Mouse (Mus musculus) embryonic facial prominence, embryonic 10.5 days (tissue): ENCODE measurements around the gene Cstf1. TPM values are rescaled to one million over a fixed set of nuclear protein-coding genes. Genes with fewer than 3 reads are reported as not detected.

Experiments used
- DNase-seq: peaks from one replicate; pipeline ENCODE4 v3.0.0-alpha.2; 2017; ENCODE audit warnings: low spot score
- H3K27ac ChIP-seq: fragments of 300-500 bp; sonication (generic); replicated peaks from 2 replicates; pipeline ENCODE4 v1.5.1; 2016; ENCODE audit warnings: mild to moderate bottlenecking
- H3K27me3 ChIP-seq: fragments of 300-500 bp; sonication (generic); replicated peaks from 2 replicates; pipeline ENCODE4 v1.6.1; 2016; ENCODE audit warnings: low read depth, mild to moderate bottlenecking; ENCODE audit not compliant: poor library complexity, severe bottlenecking
- H3K36me3 ChIP-seq: fragments of 300-500 bp; sonication (generic); replicated peaks from 2 replicates; pipeline ENCODE4 v1.6.1; 2016; ENCODE audit warnings: mild to moderate bottlenecking, moderate library complexity
- H3K4me1 ChIP-seq: fragments of 300-500 bp; sonication (generic); 2 replicates; pipeline ENCODE4 v1.6.1; 2016
- H3K4me3 ChIP-seq: fragments of 300-500 bp; sonication (generic); 2 replicates; pipeline ENCODE4 v1.5.1; 2016; ENCODE audit warnings: mild to moderate bottlenecking, moderate library complexity
- H3K9me3 ChIP-seq: fragments of 300-500 bp; sonication (generic); 2 replicates; pipeline ENCODE4 v1.6.1; 2016; ENCODE audit warnings: mild to moderate bottlenecking
- WGBS: fragments of 180-500 bp; shearing (Covaris S2); methylation state at CpG from one replicate; pipeline ENCODE4 v1.1.7; 2016; 5-methylcytosine and 5-hydroxymethylcytosine counted together
- polyA plus RNA-seq: library from polyadenylated mRNA; unstranded; fragments of >200 nt; fragmentation: Nextera tagmentation; extraction: Ambion mirVana; gene quantifications from 2 replicates; pipeline ENCODE4 v1.2.1, GENCODE M21; 2016

Cstf1 gene
- 57.9 and 59.1 TPM in 2 replicates for polyA plus RNA-seq

GRCm38 (mm10) chr2:172370411-172371223 is at the start of gene Cstf1, which contains the start of gene Aurka:
TSS of gene Cstf1 (plus strand) at chr2:172370681.
TSS of gene Aurka (minus strand) at chr2:172370535.
- Histone ChIP-seq H3K4me1 (peaks cover 41% of the 10 kb centered on the region), H3K27me3 (no peaks in the 10 kb centered on the region), H3K9me3 (no peaks in the 10 kb centered on the region), H3K36me3 (peaks cover 66% of the 10 kb centered on the region), H3K4me3 (peak within 1 kb of the TSS; percentile 87), H3K27ac (peak within 1 kb of the TSS; percentile 98)
- peak; percentile 95 for DNase-seq
- WGBS, result under 1% methylated on average over 66 of the region's 66 CpGs

- Histone ChIP-seq H3K27me3 (no peaks in the 10 kb centered on the region), H3K9me3 (no peaks in the 10 kb centered on the region), H3K36me3 (no peaks in the 10 kb centered on the region), H3K4me3 (no peak overlapping the region), H3K4me1 (no peaks in the 10 kb centered on the region), H3K27ac (no peak overlapping the region)
- WGBS, result 19% methylated on average over 9 of the region's 9 CpGs
- peak; percentile 87 for DNase-seq
These were observed 49.6 kb upstream of the Cstf1 start for GRCm38 (mm10) chr2:172320878-172321277.

- Histone ChIP-seq H3K36me3 (no peaks in the 10 kb centered on the region), H3K27ac (no peak overlapping the region), H3K27me3 (peaks cover 32% of the 10 kb centered on the region), H3K4me1 (peaks cover 3% of the 10 kb centered on the region; the same call in 1 of the 2 replicates), H3K9me3 (no peaks in the 10 kb centered on the region), H3K4me3 (no peak overlapping the region)
- WGBS, result 54% methylated on average over 8 of the region's 8 CpGs
- DNase-seq, result no peak
These were observed 42.2 kb upstream of the Cstf1 start for GRCm38 (mm10) chr2:172328248-172328647.

- peaks cover 8% of the 10 kb centered on the region for H3K4me1 ChIP-seq
- no peaks in the 10 kb centered on the region for H3K36me3 ChIP-seq
- 8% methylated on average over 13 of the region's 13 CpGs for WGBS
- H3K27ac ChIP-seq, result no peak overlapping the region
- peaks cover 32% of the 10 kb centered on the region for H3K27me3 ChIP-seq
- DNase-seq, result peak; percentile 78
- H3K9me3 ChIP-seq, result no peaks in the 10 kb centered on the region
- H3K4me3 ChIP-seq, result peak overlapping the region; percentile 25; the same call in 1 of the 2 replicates
These were observed 41.3 kb upstream of the Cstf1 start for GRCm38 (mm10) chr2:172329179-172329578.

GRCm38 (mm10) chr2:172338206-172338942 is 32.1 kb upstream of the Cstf1 start:
- no peaks in the 10 kb centered on the region for H3K9me3 ChIP-seq
- no peaks in the 10 kb centered on the region for H3K36me3 ChIP-seq
- no peak for DNase-seq
- H3K4me3 ChIP-seq, result no peak overlapping the region
- H3K27me3 ChIP-seq, result no peaks in the 10 kb centered on the region
- H3K27ac ChIP-seq, result no peak overlapping the region
- H3K4me1 ChIP-seq, result peaks cover 17% of the 10 kb centered on the region
- WGBS, result 67% methylated on average over 19 of the region's 19 CpGs

- Histone ChIP-seq H3K27me3 (no peaks in the 10 kb centered on the region), H3K27ac (no peak overlapping the region), H3K4me3 (no peak overlapping the region), H3K36me3 (no peaks in the 10 kb centered on the region), H3K9me3 (no peaks in the 10 kb centered on the region), H3K4me1 (peaks cover 25% of the 10 kb centered on the region)
- WGBS, result 32% methylated on average over 3 of the region's 3 CpGs
- no peak for DNase-seq
These were observed 29.5 kb upstream of the Cstf1 start for GRCm38 (mm10) chr2:172340936-172341335.

- H3K27ac ChIP-seq, result no peak overlapping the region
- no peaks in the 10 kb centered on the region for H3K9me3 ChIP-seq
- WGBS, result 37% methylated on average over 5 of the region's 5 CpGs
- 0 out of 2 replicates have a peak, but pooled peaks cover 2% of the 10 kb centered on the region for H3K27me3 ChIP-seq
- no peak for DNase-seq
- H3K4me3 ChIP-seq, result no peak overlapping the region
- H3K4me1 ChIP-seq, result peaks cover 29% of the 10 kb centered on the region
- no peaks in the 10 kb centered on the region for H3K36me3 ChIP-seq
These were observed 28.9 kb upstream of the Cstf1 start for GRCm38 (mm10) chr2:172341606-172342005.

- no peaks in the 10 kb centered on the region for H3K9me3 ChIP-seq
- no peak for DNase-seq
- H3K4me1 ChIP-seq, result peaks cover 36% of the 10 kb centered on the region
- no peak overlapping the region for H3K27ac ChIP-seq
- WGBS, result 92% methylated on average over 7 of the region's 7 CpGs
- H3K27me3 ChIP-seq, result peaks cover 10% of the 10 kb centered on the region; the same call in 1 of the 2 replicates
- no peaks in the 10 kb centered on the region for H3K36me3 ChIP-seq
- H3K4me3 ChIP-seq, result no peak overlapping the region
These were observed 26.7 kb upstream of the Cstf1 start for GRCm38 (mm10) chr2:172343751-172344150.

GRCm38 (mm10) chr2:172344669-172345068 is 25.8 kb upstream of the Cstf1 start:
- Histone ChIP-seq H3K36me3 (no peaks in the 10 kb centered on the region), H3K4me1 (peaks cover 41% of the 10 kb centered on the region), H3K9me3 (no peaks in the 10 kb centered on the region), H3K4me3 (peak overlapping the region; percentile 81), H3K27me3 (peaks cover 10% of the 10 kb centered on the region; the same call in 1 of the 2 replicates), H3K27ac (peak overlapping the region; percentile 86)
- WGBS, result 37% methylated on average over 5 of the region's 5 CpGs
- DNase-seq, result no peak

GRCm38 (mm10) chr2:172345258-172345738 is 25.2 kb upstream of the Cstf1 start, which contains the start of gene Fam210b:
TSS of gene Fam210b (plus strand) at chr2:172345565.
- H3K4me1 ChIP-seq, result peaks cover 41% of the 10 kb centered on the region
- no peaks in the 10 kb centered on the region for H3K36me3 ChIP-seq
- 1% methylated on average over 35 of the region's 35 CpGs for WGBS
- peak within 1 kb of the TSS; percentile 86 for H3K27ac ChIP-seq
- peak; percentile 97 for DNase-seq
- peaks cover 10% of the 10 kb centered on the region; the same call in 1 of the 2 replicates for H3K27me3 ChIP-seq
- peak within 1 kb of the TSS; percentile 81 for H3K4me3 ChIP-seq
- H3K9me3 ChIP-seq, result no peaks in the 10 kb centered on the region

- H3K36me3 ChIP-seq, result no peaks in the 10 kb centered on the region
- DNase-seq, result peak; percentile 49
- WGBS, result 9% methylated on average over 31 of the region's 31 CpGs
- H3K27ac ChIP-seq, result peak overlapping the region; percentile 86
- no peaks in the 10 kb centered on the region for H3K9me3 ChIP-seq
- peaks cover 10% of the 10 kb centered on the region; the same call in 1 of the 2 replicates for H3K27me3 ChIP-seq
- peaks cover 50% of the 10 kb centered on the region for H3K4me1 ChIP-seq
- H3K4me3 ChIP-seq, result peak overlapping the region; percentile 81
These were observed 24.2 kb upstream of the Cstf1 start for GRCm38 (mm10) chr2:172346034-172346929.
